Mouse (Mus musculus) heart, embryonic 10.5 days (tissue): Measurements from ENCODE around the gene Vmn2r7. TPM values are rescaled to one million over a fixed set of nuclear protein-coding genes. Genes with fewer than 3 reads are reported as not detected.
"Not testable (repeated sequence)": the region's sequence is repeated elsewhere in the genome, so short reads cannot be mapped to it uniquely, and the experiment has no call there.

ENCODE experiments used
- DNase-seq: peaks from one replicate; pipeline ENCODE4 v3.0.0-alpha.2; 2017; ENCODE audit warnings: low spot score
- H3K27ac ChIP-seq: fragments of 300-500 bp; sonication (generic); 2 replicates; pipeline ENCODE4 v1.5.1; 2016; ENCODE audit warnings: mild to moderate bottlenecking
- H3K27me3 ChIP-seq: fragments of 300-500 bp; sonication (generic); 2 replicates; pipeline ENCODE4 v1.6.1; 2016; ENCODE audit warnings: mild to moderate bottlenecking; ENCODE audit not compliant: poor library complexity, insufficient read depth, severe bottlenecking
- H3K36me3 ChIP-seq: fragments of 300-500 bp; sonication (generic); 2 replicates; pipeline ENCODE4 v1.6.1; 2016; ENCODE audit warnings: mild to moderate bottlenecking, moderate library complexity
- H3K4me1 ChIP-seq: fragments of 300-500 bp; sonication (generic); 2 replicates; pipeline ENCODE4 v1.6.1; 2016; ENCODE audit warnings: mild to moderate bottlenecking
- H3K4me3 ChIP-seq: fragments of 300-500 bp; sonication (generic); 2 replicates; pipeline ENCODE4 v1.5.1; 2016; ENCODE audit warnings: mild to moderate bottlenecking, moderate library complexity
- H3K9me3 ChIP-seq: fragments of 300-500 bp; sonication (generic); 2 replicates; pipeline ENCODE4 v1.6.1; 2016; ENCODE audit warnings: mild to moderate bottlenecking, moderate library complexity
- WGBS: fragments of 180-500 bp; shearing (Covaris S2); methylation state at CpG from one replicate; pipeline ENCODE4 v1.1.7; 2016; 5-methylcytosine and 5-hydroxymethylcytosine counted together
- polyA plus RNA-seq: library from polyadenylated mRNA; unstranded; fragments of >200 nt; fragmentation: Nextera tagmentation; extraction: Ambion mirVana; gene quantifications from 2 replicates; pipeline ENCODE4 v1.2.1, GENCODE M21; 2016

The Vmn2r7 gene
- polyA plus RNA-seq = not detected in 2 replicates

GRCm38 (mm10) chr3:64844665-64845064 is at the start of gene Vmn2r7:
TSS of gene Vmn2r7 (minus strand) at chr3:64844765.
- not testable (repeated sequence) for H3K4me3 ChIP-seq, H3K36me3 ChIP-seq, H3K9me3 ChIP-seq, H3K27me3 ChIP-seq, H3K27ac ChIP-seq, DNase-seq, H3K4me1 ChIP-seq
- 75% methylated on average over 3 of the region's 3 CpGs for whole genome bisulfite sequencing

- 49% methylated on average over 1 of the region's 1 CpGs for WGBS
- H3K27ac ChIP-seq = no peak overlapping the region
These were observed 45.2 kb upstream of the Vmn2r7 start for GRCm38 (mm10) chr3:64889725-64890124.

GRCm38 (mm10) chr3:64878199-64878977 is 33.8 kb upstream of the Vmn2r7 start:
- Histone ChIP-seq H3K9me3 (no peaks in the 10 kb centered on the region), H3K4me3 (no peak overlapping the region), H3K27ac (no peak overlapping the region), H3K27me3 (no peaks in the 10 kb centered on the region), H3K4me1 (no peaks in the 10 kb centered on the region), H3K36me3 (no peaks in the 10 kb centered on the region)
- 65% methylated on average over 3 of the region's 3 CpGs for WGBS
- no peak for DNase-seq

More at GRCm38 (mm10) chr3:64889725-64890124, 45.2 kb upstream of the Vmn2r7 start:
- DNase-seq = no peak
- no peaks in the 10 kb centered on the region for H3K36me3 ChIP-seq
- no peaks in the 10 kb centered on the region for H3K9me3 ChIP-seq
- H3K4me1 ChIP-seq = no peaks in the 10 kb centered on the region
- no peaks in the 10 kb centered on the region for H3K27me3 ChIP-seq
- no peak overlapping the region for H3K4me3 ChIP-seq

- H3K36me3 ChIP-seq = no peaks in the 10 kb centered on the region
- no peaks in the 10 kb centered on the region for H3K9me3 ChIP-seq
- H3K27ac ChIP-seq = no peak overlapping the region
- H3K4me1 ChIP-seq = no peaks in the 10 kb centered on the region
- H3K4me3 ChIP-seq = no peak overlapping the region
- WGBS = 44% methylated on average over 1 of the region's 1 CpGs
- no peaks in the 10 kb centered on the region for H3K27me3 ChIP-seq
- DNase-seq = no peak
These were observed 32.1 kb upstream of the Vmn2r7 start for GRCm38 (mm10) chr3:64876669-64877068.

GRCm38 (mm10) chr3:64842881-64843280 is 1.7 kb downstream of the Vmn2r7 start:
- no peaks in the 10 kb centered on the region for H3K36me3 ChIP-seq
- no peaks in the 10 kb centered on the region for H3K4me1 ChIP-seq
- 91% methylated on average over 2 of the region's 2 CpGs for WGBS
- H3K27me3 ChIP-seq = no peaks in the 10 kb centered on the region
- H3K9me3 ChIP-seq = no peaks in the 10 kb centered on the region
- no peak overlapping the region for H3K4me3 ChIP-seq
- no peak for DNase-seq
- no peak overlapping the region for H3K27ac ChIP-seq

- no peak for DNase-seq
- 12% methylated on average over 4 of the region's 4 CpGs for WGBS
- Histone ChIP-seq H3K9me3 (no peaks in the 10 kb centered on the region), H3K4me3 (no peak overlapping the region), H3K27ac (no peak overlapping the region), H3K36me3 (no peaks in the 10 kb centered on the region), H3K4me1 (no peaks in the 10 kb centered on the region), H3K27me3 (no peaks in the 10 kb centered on the region)
These were observed 2.3 kb downstream of the Vmn2r7 start for GRCm38 (mm10) chr3:64842299-64842698.

GRCm38 (mm10) chr3:64831134-64831533 is 13.4 kb downstream of the Vmn2r7 start:
- Histone ChIP-seq H3K4me3 (no peak overlapping the region), H3K4me1 (no peaks in the 10 kb centered on the region), H3K27ac (no peak overlapping the region), H3K36me3 (no peaks in the 10 kb centered on the region), H3K9me3 (no peaks in the 10 kb centered on the region), H3K27me3 (no peaks in the 10 kb centered on the region)
- WGBS = 87% methylated on average over 1 of the region's 1 CpGs
- no peak for DNase-seq

- H3K9me3 ChIP-seq = no peaks in the 10 kb centered on the region
- 50% methylated on average over 6 of the region's 6 CpGs for WGBS
These were observed 53.3 kb downstream of the Vmn2r7 start for GRCm38 (mm10) chr3:64791245-64791591.

GRCm38 (mm10) chr3:64790509-64791244 is 53.9 kb downstream of the Vmn2r7 start:
- 49% methylated on average over 10 of the region's 10 CpGs for WGBS
- Histone ChIP-seq H3K4me1 (no peaks in the 10 kb centered on the region), H3K4me3 (no peak overlapping the region), H3K9me3 (no peaks in the 10 kb centered on the region), H3K27ac (no peak overlapping the region), H3K36me3 (no peaks in the 10 kb centered on the region), H3K27me3 (no peaks in the 10 kb centered on the region)
- DNase-seq = no peak

More at GRCm38 (mm10) chr3:64791245-64791591, 53.3 kb downstream of the Vmn2r7 start:
- Histone ChIP-seq H3K27ac (no peak overlapping the region), H3K4me3 (no peak overlapping the region), H3K27me3 (no peaks in the 10 kb centered on the region), H3K36me3 (no peaks in the 10 kb centered on the region), H3K4me1 (no peaks in the 10 kb centered on the region)
- no peak for DNase-seq

GRCm38 (mm10) chr3:64782901-64783300 is 61.7 kb downstream of the Vmn2r7 start:
- H3K4me3 ChIP-seq = no peak overlapping the region
- H3K36me3 ChIP-seq = no peaks in the 10 kb centered on the region
- no peak for DNase-seq
- no peaks in the 10 kb centered on the region for H3K9me3 ChIP-seq
- H3K27ac ChIP-seq = no peak overlapping the region
- no peaks in the 10 kb centered on the region for H3K27me3 ChIP-seq
- WGBS = 85% methylated on average over 1 of the region's 1 CpGs
- no peaks in the 10 kb centered on the region for H3K4me1 ChIP-seq

GRCm38 (mm10) chr3:64772132-64772531 is 72.4 kb downstream of the Vmn2r7 start:
- WGBS = 83% methylated on average over 1 of the region's 1 CpGs
- Histone ChIP-seq H3K9me3 (no peaks in the 10 kb centered on the region), H3K27me3 (no peaks in the 10 kb centered on the region), H3K4me3 (no peak overlapping the region), H3K4me1 (no peaks in the 10 kb centered on the region), H3K27ac (no peak overlapping the region), H3K36me3 (no peaks in the 10 kb centered on the region)
- DNase-seq = no peak

- 77% methylated on average over 2 of the region's 2 CpGs for WGBS
These were observed 88.4 kb downstream of the Vmn2r7 start for GRCm38 (mm10) chr3:64756145-64756544.

GRCm38 (mm10) chr3:64727187-64727970 is 117.2 kb downstream of the Vmn2r7 start:
- H3K36me3 ChIP-seq, H3K9me3 ChIP-seq, H3K27ac ChIP-seq, H3K4me1 ChIP-seq, H3K27me3 ChIP-seq, DNase-seq, H3K4me3 ChIP-seq: not testable (repeated sequence)
- WGBS = 77% methylated on average over 3 of the region's 3 CpGs

More at GRCm38 (mm10) chr3:64756145-64756544, 88.4 kb downstream of the Vmn2r7 start:
- no peaks in the 10 kb centered on the region for H3K9me3 ChIP-seq
- no peak overlapping the region for H3K27ac ChIP-seq
- no peak overlapping the region for H3K4me3 ChIP-seq
- no peaks in the 10 kb centered on the region for H3K36me3 ChIP-seq
- DNase-seq = no peak
- H3K4me1 ChIP-seq = no peaks in the 10 kb centered on the region
- no peaks in the 10 kb centered on the region for H3K27me3 ChIP-seq
